Mouse (Mus musculus) midbrain, postnatal 0 days (tissue): ENCODE results near the gene Fgf18. TPM values are rescaled to one million over a fixed set of nuclear protein-coding genes. Genes with fewer than 3 reads are reported as not detected.

Experiments used
- ATAC-seq: fragments of 200-750 bp; cut with Nextera tagmentation; 2 replicates; pipeline ENCODE4 v1.8.0; 2017; ENCODE audit warnings: moderate number of reproducible peaks, mild to moderate bottlenecking, moderate TSS enrichment, moderate library complexity; ENCODE audit not compliant: low FRiP score
- DNase-seq: peaks from one replicate; pipeline ENCODE4 v3.0.0-alpha.2; 2015; ENCODE audit warnings: low spot score
- H3K27ac ChIP-seq: fragments of 300-500 bp; sonication (generic); 2 replicates; pipeline ENCODE4 v1.5.1; 2014; ENCODE audit warnings: low read depth, mild to moderate bottlenecking, low read length, mixed read lengths
- H3K27me3 ChIP-seq: fragments of 300-500 bp; sonication (generic); 2 replicates; pipeline ENCODE4 v1.6.1; 2014; ENCODE audit warnings: low read length, control low read depth, mixed read lengths; ENCODE audit not compliant: insufficient read depth
- H3K36me3 ChIP-seq: fragments of 300-500 bp; sonication (generic); 2 replicates; pipeline ENCODE4 v1.6.1; 2014; ENCODE audit warnings: low read length, control low read depth, mixed read lengths; ENCODE audit not compliant: insufficient read depth
- H3K4me1 ChIP-seq: fragments of 300-500 bp; sonication (generic); 2 replicates; pipeline ENCODE4 v1.6.1; 2014; ENCODE audit warnings: mild to moderate bottlenecking, control low read depth, antibody characterized with exemption, low read length, mixed read lengths; ENCODE audit not compliant: insufficient read depth
- H3K4me2 ChIP-seq: fragments of 300-500 bp; sonication (generic); 2 replicates; pipeline ENCODE4 v1.6.1; 2014; ENCODE audit warnings: low read depth, mild to moderate bottlenecking, low read length, mixed read lengths; ENCODE audit not compliant: poor library complexity, severe bottlenecking
- H3K4me3 ChIP-seq: fragments of 300-500 bp; sonication (generic); 2 replicates; pipeline ENCODE4 v1.5.1; 2014; ENCODE audit warnings: low read depth, mild to moderate bottlenecking, low read length, moderate library complexity
- H3K9ac ChIP-seq: fragments of 300-500 bp; sonication (generic); replicated peaks from 2 replicates; pipeline ENCODE4 v1.6.1; 2014; ENCODE audit warnings: mild to moderate bottlenecking, low read length, moderate library complexity, mixed read lengths; ENCODE audit not compliant: poor library complexity, severe bottlenecking
- H3K9me3 ChIP-seq: fragments of 300-500 bp; sonication (generic); 2 replicates; pipeline ENCODE4 v1.6.1; 2016; ENCODE audit warnings: low read length, control low read depth
- CTCF ChIP-seq: IDR thresholded peaks from 2 replicates; pipeline ENCODE4 v1.5.1; 2016; ENCODE audit warnings: antibody characterized with exemption, mild to moderate bottlenecking
- WGBS: fragments of 180-500 bp; shearing (Covaris S2); extraction: QIAGEN DNeasy Blood & Tissue Kit; methylation state at CpG from one replicate; pipeline ENCODE4 v1.1.7; 2014; 5-methylcytosine and 5-hydroxymethylcytosine counted together
- polyA plus RNA-seq: library from polyadenylated mRNA; unstranded; fragments of >200 nt; fragmentation: Nextera tagmentation; extraction: Ambion mirVana; gene quantifications from 2 replicates; pipeline ENCODE4 v1.2.1, GENCODE M21; 2015
- total RNA-seq: library from RNA; depleted of rRNA; stranded (reverse); fragments of >200 nt; gene quantifications from 2 replicates; pipeline ENCODE4 v1.2.3, GENCODE M21; 2014

The Fgf18 gene
- total and polyA plus RNA-seq, 2 experiments from 2014 or later = 6.5 to 6.7 TPM

GRCm38 (mm10) chr11:33149088-33149436, 1.9 kb upstream of the Fgf18 start:
- Histone ChIP-seq H3K27me3 (peaks cover 11% of the 10 kb centered on the region; the same call in 1 of the 2 replicates), H3K4me1 (0 out of 2 replicates have a peak, but pooled peaks cover 4% of the 10 kb centered on the region), H3K4me3 (no peak overlapping the region), H3K4me2 (no peak overlapping the region), H3K9ac (no peak overlapping the region), H3K36me3 (peaks cover 16% of the 10 kb centered on the region), H3K27ac (no peak overlapping the region), H3K9me3 (no peaks in the 10 kb centered on the region)
- no peak for ATAC-seq
- WGBS = 29% methylated on average over 3 of the region's 3 CpGs
- TF ChIP-seq CTCF = no peak
- no peak for DNase-seq

GRCm38 (mm10) chr11:33148338-33149087, 1.3 kb upstream of the Fgf18 start:
- DNase-seq (peak; percentile 94), ATAC-seq (peak; percentile 73)
- H3K9me3 ChIP-seq = no peaks in the 10 kb centered on the region
- 6% methylated on average over 23 of the region's 23 CpGs for WGBS
- peak overlapping the region; percentile 65 for H3K4me3 ChIP-seq
- H3K9ac ChIP-seq = peak overlapping the region; percentile 68; the same call in 1 of the 2 replicates
- H3K27ac ChIP-seq = peak overlapping the region; percentile 63; the same call in 1 of the 2 replicates
- peaks cover 16% of the 10 kb centered on the region; the same call in 1 of the 2 replicates for H3K27me3 ChIP-seq
- 0 out of 2 replicates have a peak, but pooled peaks cover 6% of the 10 kb centered on the region for H3K4me1 ChIP-seq
- H3K4me2 ChIP-seq = peak overlapping the region; percentile 84
- TF ChIP-seq CTCF = peak; percentile 89
- peaks cover 14% of the 10 kb centered on the region for H3K36me3 ChIP-seq

GRCm38 (mm10) chr11:33147572-33148337, 555 bp upstream of the Fgf18 start:
- ATAC-seq = peak; percentile 60
- H3K4me2 ChIP-seq = peak overlapping the region; percentile 84
- WGBS = under 1% methylated on average over 49 of the region's 85 CpGs
- 0 out of 2 replicates have a peak, but pooled peaks cover 6% of the 10 kb centered on the region for H3K4me1 ChIP-seq
- DNase-seq = peak; percentile 43
- peak overlapping the region; percentile 68 for H3K9ac ChIP-seq
- TF ChIP-seq CTCF = no peak
- H3K4me3 ChIP-seq = peak overlapping the region; percentile 65
- H3K27me3 ChIP-seq = peaks cover 16% of the 10 kb centered on the region; the same call in 1 of the 2 replicates
- H3K27ac ChIP-seq = peak overlapping the region; percentile 63
- no peaks in the 10 kb centered on the region for H3K9me3 ChIP-seq
- peaks cover 12% of the 10 kb centered on the region for H3K36me3 ChIP-seq

- Histone ChIP-seq H3K4me3 (peak overlapping the region; percentile 65), H3K4me1 (0 out of 2 replicates have a peak, but pooled peaks cover 6% of the 10 kb centered on the region), H3K27ac (no peak overlapping the region), H3K4me2 (peak overlapping the region; percentile 84), H3K9me3 (no peaks in the 10 kb centered on the region), H3K9ac (peak overlapping the region; percentile 68), H3K36me3 (peaks cover 12% of the 10 kb centered on the region), H3K27me3 (peaks cover 16% of the 10 kb centered on the region; the same call in 1 of the 2 replicates)
- DNase-seq (peak; percentile 31), ATAC-seq (no peak)
- no peak for TF ChIP-seq CTCF
- WGBS = 2% methylated on average over 30 of the region's 30 CpGs
Observed at GRCm38 (mm10) chr11:33146651-33147131, 509 bp downstream of the Fgf18 start.

- H3K4me1 ChIP-seq = 0 out of 2 replicates have a peak, but pooled peaks cover 6% of the 10 kb centered on the region
- H3K4me2 ChIP-seq = peak overlapping the region; percentile 84
- no peak overlapping the region for H3K9ac ChIP-seq
- WGBS = 1% methylated on average over 9 of the region's 9 CpGs
- H3K9me3 ChIP-seq = no peaks in the 10 kb centered on the region
- peaks cover 8% of the 10 kb centered on the region; the same call in 1 of the 2 replicates for H3K36me3 ChIP-seq
- peak; percentile 94 for DNase-seq
- ATAC-seq = peak; percentile 17; the same call in 1 of the 2 replicates
- no peak overlapping the region; the same call in 1 of the 2 replicates for H3K27ac ChIP-seq
- H3K4me3 ChIP-seq = peak overlapping the region; percentile 65; the same call in 1 of the 2 replicates
- no peak for TF ChIP-seq CTCF
- peaks cover 16% of the 10 kb centered on the region; the same call in 1 of the 2 replicates for H3K27me3 ChIP-seq
Observed at GRCm38 (mm10) chr11:33146143-33146497, 1.1 kb downstream of the Fgf18 start.
